Mouse (Mus musculus) left cerebral cortex, postnatal 25 days (tissue): Measurements from ENCODE around the gene Lypd4. TPM values are rescaled to one million over a fixed set of nuclear protein-coding genes. Genes with fewer than 3 reads are reported as not detected.
"Not testable (repeated sequence)": the region's sequence is repeated elsewhere in the genome, so short reads cannot be mapped to it uniquely, and the experiment has no call there.

ENCODE experiments used
- DNase-seq, 2 experiments: peaks; one replicate each; pipeline ENCODE4 v3.0.0; 2022; ENCODE audit warnings: low spot score in 2 of 2, mixed read lengths in 1 of 2
- intact Hi-C: fragments of 180-260 bp; cut with DNase I; formaldehyde crosslinking; loops from one replicate; pipeline ENCODE4 v1.15.1; 2025
- total RNA-seq, 2 experiments: library from RNA; stranded (reverse); gene quantifications; 2 replicates each; pipeline ENCODE4 v1.2.3; 2021

Lypd4 gene
- total RNA-seq, 2 experiments from 2014 or later = not detected

DNA sequence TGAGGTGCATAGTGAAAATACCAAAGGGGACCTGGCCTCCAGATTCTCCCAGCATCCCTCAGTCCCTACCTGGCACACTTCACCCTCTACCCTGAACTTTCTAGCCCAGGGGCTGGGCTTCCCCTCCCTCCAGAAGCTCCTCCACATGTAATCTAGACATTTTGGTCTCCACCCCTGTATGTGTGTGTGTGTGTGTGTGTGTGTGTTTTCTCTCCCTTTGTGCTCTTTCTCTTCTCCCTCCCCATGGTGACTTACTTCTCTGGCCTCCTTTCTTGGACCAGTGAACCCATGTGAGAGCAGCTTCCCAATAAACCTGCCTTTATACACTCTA is 16.5 kb downstream of the Lypd4 start:
- no peak for DNase-seq
- intact Hi-C loops = no loop called here

DNA sequence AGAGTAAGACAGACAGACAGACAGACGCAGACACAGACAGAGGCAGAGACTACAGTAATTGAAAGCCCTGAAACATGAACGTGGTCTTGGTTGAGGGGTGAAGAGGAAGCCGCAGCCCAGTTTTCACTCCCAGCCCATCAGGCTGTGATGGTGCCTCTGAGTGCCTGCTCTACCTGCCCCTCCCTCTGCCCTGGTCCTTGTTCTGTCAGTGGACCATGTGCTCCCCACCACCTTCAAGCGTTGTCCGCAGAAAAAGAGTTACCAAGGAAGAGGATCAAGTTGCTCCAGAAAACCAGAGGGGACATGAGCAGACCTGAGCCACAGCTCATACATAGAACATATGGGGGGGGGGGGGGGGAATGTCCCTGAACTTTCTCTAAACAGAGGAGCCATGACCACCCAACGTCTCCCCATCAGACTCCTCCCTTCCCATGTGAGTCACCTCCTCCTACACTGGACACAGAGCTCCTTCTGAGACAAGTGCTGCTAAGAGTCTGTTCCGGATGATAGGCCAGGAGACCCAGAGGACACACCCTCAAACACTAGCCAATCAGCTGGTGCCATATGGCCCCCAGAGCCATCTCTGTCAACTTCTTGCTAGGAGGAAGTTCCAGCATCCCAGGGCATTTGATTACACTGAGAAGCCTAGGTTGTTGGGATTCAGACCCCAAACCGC is 17.0 kb downstream of the Lypd4 start:
- intact Hi-C loops = no loop called here
- DNase-seq = no peak

DNA sequence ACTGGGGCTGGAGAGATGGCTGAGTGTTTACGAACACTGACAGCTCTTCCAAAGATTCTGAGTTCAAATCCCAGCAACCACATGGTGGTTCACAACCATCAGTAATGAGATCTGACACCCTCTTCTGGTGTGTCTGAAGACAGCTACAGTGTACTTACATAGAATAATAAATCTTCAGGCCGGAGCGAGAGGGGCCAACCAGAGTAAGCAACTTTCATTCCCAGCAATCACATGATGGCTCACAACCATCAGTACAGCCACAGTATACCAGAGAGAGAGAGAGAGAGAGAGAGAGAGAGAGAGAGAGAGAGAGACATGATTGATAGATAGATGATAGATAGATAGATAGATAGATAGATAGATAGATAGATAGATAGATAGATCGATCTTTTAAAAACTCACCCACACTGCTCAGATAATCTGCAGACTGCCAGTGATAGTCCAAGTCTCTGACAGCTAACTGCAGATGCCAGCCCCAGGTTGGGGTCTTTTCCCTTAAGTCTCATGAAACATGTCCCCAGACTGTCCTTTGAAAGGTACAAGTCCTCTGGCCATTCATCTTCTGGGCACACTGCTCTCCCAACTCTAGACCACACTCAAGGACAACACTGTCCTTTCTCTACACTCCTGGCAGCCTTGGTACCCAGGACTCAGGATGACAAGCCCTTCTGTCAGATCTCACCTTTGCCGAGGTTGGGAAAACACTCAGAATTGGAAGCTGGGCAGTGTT is 18.0 kb downstream of the Lypd4 start:
- no peak for DNase-seq
- intact Hi-C loops = no loop called here

DNA sequence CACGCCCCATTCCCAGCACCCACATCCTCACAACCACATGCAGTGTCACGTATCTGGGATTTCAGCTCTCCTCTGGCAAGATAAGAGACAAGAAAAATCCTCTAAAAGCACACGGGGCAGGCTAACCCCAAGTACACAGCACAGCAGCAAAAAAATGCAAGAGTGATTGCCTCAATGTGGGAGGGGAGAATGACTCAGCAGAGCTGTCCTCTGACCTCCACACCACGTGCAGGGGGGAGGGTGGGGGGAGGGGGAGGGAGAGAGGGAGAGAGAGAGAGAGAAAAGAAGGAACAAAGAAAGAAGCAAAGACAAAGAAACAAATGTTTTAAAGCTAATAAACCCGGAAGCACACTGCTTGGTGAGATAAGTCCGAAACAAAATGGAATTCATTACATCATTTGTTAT is 18.8 kb downstream of the Lypd4 start:
- peak in 1 of 2 experiments; percentile 21 for DNase-seq
- intact Hi-C loops = no loop called here

DNA sequence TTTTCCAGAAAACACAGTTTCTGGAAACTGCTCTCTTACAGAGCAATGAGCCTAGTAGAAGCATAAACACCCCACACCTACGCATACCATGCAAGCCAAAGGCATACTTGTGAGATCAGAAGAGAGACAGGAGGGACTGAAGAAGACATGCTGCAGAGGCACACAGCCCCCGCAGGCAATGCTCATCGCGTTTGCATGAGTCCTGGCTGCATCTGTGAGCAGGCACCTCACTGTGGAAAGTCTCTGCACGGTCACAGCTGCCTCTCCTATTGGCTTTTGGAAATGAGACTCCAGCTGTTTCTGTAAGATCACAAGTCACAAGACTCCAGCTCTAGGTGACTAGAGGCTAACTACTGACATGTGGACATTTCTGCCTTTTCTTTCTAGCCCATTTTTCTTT is 19.6 kb downstream of the Lypd4 start:
- DNase-seq = peak; percentile 65 to 88
- intact Hi-C loops = no loop called here

DNA sequence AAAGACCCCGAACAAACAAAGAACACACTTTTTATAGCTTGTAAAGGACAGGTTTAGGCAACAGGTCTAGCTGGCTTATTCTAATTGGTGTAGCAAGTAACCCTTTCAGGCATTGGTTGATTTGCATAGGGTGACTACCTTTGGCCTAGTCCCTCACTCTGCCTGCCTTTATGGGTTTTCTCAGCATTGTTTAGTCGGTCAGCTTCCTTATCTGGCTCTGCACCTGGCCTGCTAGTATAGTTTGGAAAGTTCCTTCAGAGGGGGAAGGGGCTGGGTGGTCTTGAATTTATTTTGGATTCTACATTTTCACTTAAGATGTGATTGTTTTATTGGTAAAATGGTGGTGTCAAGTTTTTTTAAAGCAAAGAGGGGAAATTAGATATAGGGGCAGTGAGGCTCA is 23.2 kb downstream of the Lypd4 start:
- intact Hi-C loops, DNase-seq: not testable (repeated sequence)

DNA sequence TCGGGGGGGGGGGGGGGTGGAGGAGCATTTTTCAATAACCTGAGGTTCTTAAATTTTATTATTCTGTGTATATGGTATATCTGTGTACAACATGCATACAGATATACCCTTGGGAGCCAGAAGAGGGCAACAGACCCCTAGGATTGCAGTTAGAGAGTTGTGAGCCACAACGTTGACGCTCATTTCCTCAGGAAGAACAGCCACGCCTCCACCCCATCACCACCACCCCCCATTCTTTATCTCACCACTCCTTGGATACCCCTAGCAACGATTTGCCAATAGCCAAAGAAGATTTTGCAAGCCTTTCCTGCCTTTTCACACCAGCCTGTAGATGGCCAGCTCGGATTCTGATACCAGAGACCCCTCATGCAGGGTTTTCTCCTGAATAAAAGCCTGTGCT is 24.0 kb downstream of the Lypd4 start:
- DNase-seq = no peak
- intact Hi-C loops = no loop called here

DNA sequence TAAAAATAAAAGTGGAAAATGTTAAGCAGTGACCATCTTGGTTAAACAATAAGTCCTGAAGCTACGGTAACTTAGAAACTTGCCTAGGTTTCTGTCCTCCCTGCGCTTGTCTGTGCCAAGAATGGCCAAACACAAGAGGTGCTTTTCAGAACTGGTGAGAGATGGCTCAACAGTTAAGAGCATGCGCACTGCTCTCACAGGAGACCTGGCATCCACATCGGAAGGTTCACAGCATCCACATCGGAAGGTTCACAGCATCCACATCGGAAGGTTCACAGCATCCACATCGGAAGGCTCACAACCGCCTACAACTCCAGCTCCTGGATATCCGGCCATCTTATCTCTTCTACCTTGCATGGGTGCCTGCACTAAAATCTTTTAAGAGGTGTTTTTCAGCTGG is 24.6 kb downstream of the Lypd4 start:
- no peak for DNase-seq
- intact Hi-C loops = no loop called here

DNA sequence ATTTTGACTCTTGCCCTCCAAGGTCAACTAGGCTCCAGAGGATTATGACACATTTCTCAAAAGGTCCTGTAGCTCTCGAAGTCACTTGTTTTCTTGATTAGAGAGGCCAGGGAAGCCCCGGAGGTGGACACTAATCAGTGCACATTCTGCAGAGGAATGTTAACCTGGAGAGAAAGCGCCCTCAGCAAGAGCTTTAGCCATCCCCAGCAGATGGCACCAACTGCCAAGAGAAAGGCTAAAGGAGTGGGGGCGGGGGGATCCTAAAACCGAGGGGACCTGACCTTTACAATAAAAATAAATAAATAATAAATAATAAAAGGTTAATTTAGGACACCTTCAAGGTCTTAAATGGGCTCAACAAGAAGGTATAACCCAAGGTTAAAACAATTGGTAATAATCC is 25.6 kb downstream of the Lypd4 start:
- intact Hi-C loops = no loop called here
- no peak for DNase-seq

DNA sequence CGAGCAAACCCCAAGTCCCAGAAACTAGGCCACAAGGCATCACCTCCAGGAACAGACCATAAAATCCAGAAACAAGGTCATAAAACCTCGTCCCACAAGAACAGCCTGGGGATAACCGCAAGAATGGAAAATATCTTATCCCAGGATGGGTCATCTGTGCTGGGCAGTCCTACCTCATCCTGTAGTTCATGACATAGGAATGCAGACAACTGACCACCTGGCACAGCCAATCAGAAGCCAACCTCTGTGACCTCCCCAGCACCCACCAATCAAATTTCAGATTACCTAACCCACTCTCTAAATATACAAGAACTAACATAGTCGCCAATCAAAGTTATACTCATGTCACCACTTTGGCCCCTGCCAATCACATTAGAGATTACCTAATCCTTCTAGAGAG is 28.7 kb downstream of the Lypd4 start:
- intact Hi-C loops = no loop called here
- DNase-seq = no peak

DNA sequence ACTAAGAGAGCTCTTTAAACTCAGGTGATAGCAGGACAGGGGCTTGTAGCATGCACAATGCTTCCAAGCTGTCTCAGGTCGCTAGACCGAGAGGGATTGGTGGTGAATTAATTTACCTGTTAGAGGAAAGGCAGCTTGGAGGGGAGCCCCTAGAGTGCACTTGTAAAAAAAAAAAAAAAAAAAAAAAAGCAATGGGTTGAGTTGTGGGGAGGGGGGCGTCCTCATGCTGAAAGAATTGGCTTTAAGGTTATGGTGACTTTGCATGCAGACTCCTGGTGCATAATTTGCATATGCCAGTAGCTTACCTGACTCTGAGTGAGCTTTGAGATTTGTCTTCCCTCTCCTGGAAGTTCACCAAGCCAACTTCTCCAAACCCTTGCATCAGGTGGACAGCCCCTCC is 29.4 kb downstream of the Lypd4 start:
- DNase-seq = no peak
- intact Hi-C loops = no loop called here

DNA sequence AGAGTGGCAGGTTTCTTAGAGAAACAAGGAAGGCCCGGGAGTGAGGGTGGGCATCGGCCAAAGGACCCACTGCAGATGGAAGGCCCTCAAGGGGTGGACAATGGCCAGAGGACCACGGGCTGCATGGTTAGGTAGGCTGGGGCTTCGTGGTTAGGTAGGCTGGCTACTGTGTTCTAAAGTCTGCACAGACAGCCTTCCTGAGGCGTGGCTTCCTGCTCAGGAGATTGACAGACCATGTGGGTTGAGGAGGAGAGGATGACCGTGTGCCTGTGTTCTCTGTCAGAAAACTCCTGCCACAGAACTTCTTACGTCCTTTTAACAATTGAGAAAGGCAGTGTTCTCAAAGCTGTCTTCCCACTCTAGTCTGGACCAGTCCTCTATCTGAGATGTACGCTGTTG is 30.3 kb downstream of the Lypd4 start:
- intact Hi-C loops = loop anchor here (5.0 kb wide), 1 partner anchor 738 kb away; no protein-coding TSS in a partner anchor
- no peak for DNase-seq

DNA sequence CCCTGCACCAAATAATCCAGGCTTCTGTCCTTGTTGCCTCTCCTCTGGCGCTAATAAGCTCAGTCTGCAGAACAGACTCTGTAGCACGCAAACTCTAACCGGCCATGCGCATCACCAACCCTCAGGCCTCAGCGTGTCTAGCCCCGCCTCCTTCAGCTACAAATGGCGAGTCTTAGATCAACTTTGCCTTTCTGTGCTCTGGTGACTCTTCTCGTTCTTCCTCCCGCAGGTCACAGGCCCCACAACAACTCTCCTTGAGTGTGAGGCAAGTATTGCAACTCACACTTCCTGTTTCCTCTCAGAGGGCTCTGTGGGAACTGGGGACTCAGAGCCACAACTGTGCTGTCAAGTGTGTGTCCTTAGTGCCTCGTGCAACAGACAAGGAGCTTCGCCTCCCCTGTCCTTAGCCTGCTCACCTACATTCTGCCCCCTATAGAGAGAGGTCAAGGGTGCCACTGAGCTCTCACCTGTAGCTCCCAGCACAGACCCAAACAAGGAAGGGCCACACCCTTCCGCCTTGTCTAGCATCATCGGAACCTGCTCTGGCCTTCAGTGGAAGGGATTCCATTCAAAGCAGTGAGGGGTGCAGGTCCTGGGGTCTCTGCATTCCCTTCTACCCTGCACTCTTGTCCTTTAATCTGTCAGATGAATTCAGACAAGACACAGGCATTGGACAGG is 30.9 kb downstream of the Lypd4 start:
- intact Hi-C loops = loop anchor here (5.0 kb wide), 1 partner anchor 738 kb away; no protein-coding TSS in a partner anchor
- DNase-seq = not testable (repeated sequence)

DNA sequence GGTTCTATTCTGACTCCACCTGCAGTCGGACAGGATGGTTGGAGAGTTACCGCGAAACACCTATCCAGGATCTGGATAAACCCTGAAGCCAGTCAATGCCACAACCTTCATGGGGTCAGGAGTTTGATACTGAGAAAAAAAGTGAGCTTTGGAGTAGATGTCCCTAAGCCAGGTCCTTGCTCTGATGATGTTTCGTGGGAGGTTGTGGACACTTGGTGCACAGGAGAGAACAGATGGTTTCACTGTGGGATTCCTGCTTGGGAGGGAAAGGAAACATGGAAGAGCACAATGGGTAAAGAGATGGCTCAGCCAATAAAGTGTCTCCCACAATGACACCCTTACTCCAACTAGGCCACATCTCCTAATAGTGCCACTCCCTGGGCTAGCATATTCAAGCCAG is 42.6 kb downstream of the Lypd4 start:
- intact Hi-C loops = no loop called here
- DNase-seq = no peak

DNA sequence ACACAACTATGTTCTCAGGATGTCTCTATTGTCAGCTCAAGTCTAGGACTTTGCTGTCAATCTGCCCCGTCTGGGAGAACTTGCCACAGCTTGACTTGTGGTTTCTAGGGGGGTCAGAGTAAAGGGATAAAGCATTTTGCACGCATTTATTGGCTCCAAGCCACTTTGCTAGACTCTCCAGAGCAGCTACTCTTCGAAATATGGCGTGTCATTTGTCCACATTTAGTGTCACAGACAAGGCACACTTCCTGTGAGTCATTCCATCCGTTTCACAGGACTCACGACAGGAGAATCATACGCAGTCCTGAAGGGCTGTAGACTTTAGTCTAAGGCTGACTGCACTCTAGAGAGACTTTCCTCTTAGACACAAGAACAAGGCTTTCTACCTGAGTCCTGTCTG is 45.3 kb downstream of the Lypd4 start:
- DNase-seq = no peak
- intact Hi-C loops = no loop called here

DNA sequence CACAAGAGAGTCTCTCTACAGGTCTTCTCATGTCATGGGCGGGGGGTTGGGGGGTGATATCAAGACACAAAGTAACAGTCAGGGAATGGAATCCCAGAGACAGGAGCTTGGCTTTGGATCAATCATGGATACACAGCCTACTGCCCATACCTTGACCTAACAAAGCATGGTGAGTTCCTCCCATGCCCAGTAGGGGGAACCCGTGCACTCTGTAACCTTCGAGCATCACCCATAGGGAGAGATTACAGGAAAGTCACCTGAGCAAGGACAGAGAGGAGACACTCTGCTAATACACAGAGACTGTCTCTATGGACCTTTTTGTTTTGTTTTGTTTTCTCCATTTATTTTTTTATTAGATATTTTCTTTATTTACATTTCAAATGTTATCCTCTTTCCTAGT is 52.2 kb downstream of the Lypd4 start:
- peak; percentile 70 to 84 for DNase-seq
- intact Hi-C loops = loop anchor here (2.0 to 5.0 kb wide), 2 partner anchors 65 to 150 kb away; no protein-coding TSS in a partner anchor

Other genes with a start within 250 kb of the Lypd4 start
- gene Lypd3, start 233.4 kb downstream of the Lypd4 start, total RNA-seq = under 1 TPM; 0.73 to 0.92 TPM
- gene Tex101, start 193.3 kb downstream of the Lypd4 start, total RNA-seq = not detected
- not detected for gene BC049730, start 160.7 kb downstream of the Lypd4 start, total RNA-seq
- not detected for gene Gm4763, start 143.0 kb downstream of the Lypd4 start, total RNA-seq
- gene Cd177, start 109.6 kb downstream of the Lypd4 start, total RNA-seq = not detected
- gene Ceacam10, start 92.7 kb downstream of the Lypd4 start, total RNA-seq = not detected
- gene Gm9844, start 7.7 kb downstream of the Lypd4 start, total RNA-seq = 1 to 10 TPM; 1.7 to 2.1 TPM
- not detected for gene Dmrtc2, start 116 bp upstream of the Lypd4 start, total RNA-seq
- 100 to 1,000 TPM; 446 to 451 TPM for gene Rps19, start 14.4 kb upstream of the Lypd4 start, total RNA-seq
- under 1 TPM; 0.46 to 0.64 TPM for gene Cd79a, start 27.4 kb upstream of the Lypd4 start, total RNA-seq
- 10 to 100 TPM; 70.5 to 79.1 TPM for gene Arhgef1, start 33.0 kb upstream of the Lypd4 start, total RNA-seq
- gene Gm4881, start 74.6 kb upstream of the Lypd4 start, total RNA-seq = not detected
- 100 to 1,000 TPM; 266 to 283 TPM for gene Rabac1, start 102.8 kb upstream of the Lypd4 start, total RNA-seq
- gene Atp1a3, start 136.0 kb upstream of the Lypd4 start, total RNA-seq = 1,000 to 10,000 TPM; 1,972 to 2,046 TPM
- gene Grik5, start 202.4 kb upstream of the Lypd4 start, total RNA-seq = 100 to 1,000 TPM; 215 to 242 TPM
- gene Zfp574, start 202.6 kb upstream of the Lypd4 start, total RNA-seq = 10 to 100 TPM; 31.4 to 37.0 TPM